Mouse (Mus musculus) hindbrain, embryonic 15.5 days (tissue): ENCODE results near the gene Cxcl15. TPM values are rescaled to one million over a fixed set of nuclear protein-coding genes. Genes with fewer than 3 reads are reported as not detected.
"Not testable (repeated sequence)": the region's sequence is repeated elsewhere in the genome, so short reads cannot be mapped to it uniquely, and the experiment has no call there.

Experiments used
- ATAC-seq: fragments of 200-750 bp; cut with Nextera tagmentation; 2 replicates; pipeline ENCODE4 v1.8.0; 2017; ENCODE audit warnings: low read depth, moderate number of reproducible peaks, moderate TSS enrichment; ENCODE audit not compliant: low FRiP score
- H3K27ac ChIP-seq: fragments of 300-500 bp; sonication (generic); replicated peaks from 2 replicates; pipeline ENCODE4 v1.5.1; 2015; ENCODE audit warnings: mild to moderate bottlenecking, inconsistent platforms
- H3K27me3 ChIP-seq: fragments of 300-500 bp; sonication (generic); 2 replicates; pipeline ENCODE4 v1.6.1; 2015; ENCODE audit warnings: control low read depth, inconsistent platforms
- H3K36me3 ChIP-seq: fragments of 300-500 bp; sonication (generic); 2 replicates; pipeline ENCODE4 v1.6.1; 2015; ENCODE audit warnings: control low read depth, inconsistent platforms
- H3K4me1 ChIP-seq: fragments of 300-500 bp; sonication (generic); replicated peaks from 2 replicates; pipeline ENCODE4 v1.6.1; 2015; ENCODE audit warnings: control low read depth, inconsistent platforms
- H3K4me2 ChIP-seq: fragments of 300-500 bp; sonication (generic); 2 replicates; pipeline ENCODE4 v1.6.1; 2015; ENCODE audit warnings: moderate library complexity, mild to moderate bottlenecking, inconsistent platforms
- H3K4me3 ChIP-seq: fragments of 300-500 bp; sonication (generic); 2 replicates; pipeline ENCODE4 v1.5.1; 2015; ENCODE audit warnings: mild to moderate bottlenecking, inconsistent platforms
- H3K9ac ChIP-seq: fragments of 300-500 bp; sonication (generic); 2 replicates; pipeline ENCODE4 v1.6.1; 2015; ENCODE audit warnings: inconsistent platforms
- H3K9me3 ChIP-seq: fragments of 300-500 bp; sonication (generic); 2 replicates; pipeline ENCODE4 v1.6.1; 2016; ENCODE audit warnings: control low read depth, inconsistent platforms
- WGBS: fragments of 180-500 bp; shearing (Covaris S2); methylation state at CpG from one replicate; pipeline ENCODE4 v1.1.7; 2015; 5-methylcytosine and 5-hydroxymethylcytosine counted together
- polyA plus RNA-seq: library from polyadenylated mRNA; unstranded; fragments of >200 nt; fragmentation: Nextera tagmentation; extraction: Ambion mirVana; gene quantifications from 2 replicates; pipeline ENCODE4 v1.2.1, GENCODE M21; 2015

The Cxcl15 gene
- polyA plus RNA-seq, 1 experiment from 2014 or later, result not detected

- Histone ChIP-seq H3K4me1 (no peaks in the 10 kb centered on the region), H3K27ac (no peak overlapping the region), H3K4me3 (no peak overlapping the region), H3K9me3 (no peaks in the 10 kb centered on the region), H3K36me3 (no peaks in the 10 kb centered on the region), H3K9ac (no peak overlapping the region), H3K4me2 (no peak overlapping the region), H3K27me3 (no peaks in the 10 kb centered on the region)
- ATAC-seq, result no peak
These were observed 11.7 kb downstream of the Cxcl15 start for GRCm38 (mm10) chr5:90806050-90806449.

DNA sequence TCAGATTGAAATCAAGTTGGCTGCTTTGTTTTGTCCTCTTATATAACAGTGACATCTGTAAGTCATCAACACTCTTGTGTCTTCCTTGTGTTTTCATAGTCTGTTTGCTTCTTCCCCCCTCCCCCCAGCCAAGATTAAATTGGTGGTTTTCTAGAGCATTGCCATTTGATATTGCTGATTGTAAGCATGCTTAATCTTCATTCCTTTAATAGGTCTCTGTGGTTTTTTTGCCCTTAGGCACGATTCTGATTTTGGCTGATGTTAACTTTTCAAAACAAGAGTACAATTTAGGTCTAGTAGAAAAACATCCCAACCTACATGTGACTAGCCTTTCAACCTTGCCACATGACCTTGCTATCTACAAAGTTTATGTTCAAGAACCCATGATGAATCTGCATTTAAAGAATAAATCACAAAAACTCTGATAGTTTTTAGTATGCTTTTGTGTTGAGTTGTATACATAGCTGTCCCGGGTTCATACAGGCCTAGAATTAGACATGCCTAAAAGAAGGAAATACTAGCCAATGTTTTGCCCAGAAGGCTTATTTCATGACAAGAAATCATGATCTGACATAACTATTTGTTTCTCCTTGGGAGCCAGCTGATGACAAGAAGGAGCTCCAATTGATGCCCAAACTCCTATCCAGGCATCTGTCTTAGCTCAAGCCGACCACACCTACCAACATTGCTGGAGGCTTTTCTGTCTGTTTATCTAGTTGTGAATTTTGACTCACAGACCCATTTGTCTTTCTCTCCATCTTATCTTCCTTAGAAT lies 13.0 kb downstream of the Cxcl15 start:
- WGBS, result 88% methylated on average over 3 of the region's 3 CpGs
- H3K4me3 ChIP-seq, result no peak overlapping the region
- no peak overlapping the region for H3K9ac ChIP-seq
- H3K36me3 ChIP-seq, result no peaks in the 10 kb centered on the region
- ATAC-seq, result no peak
- no peak overlapping the region for H3K4me2 ChIP-seq
- no peaks in the 10 kb centered on the region for H3K27me3 ChIP-seq
- no peak overlapping the region for H3K27ac ChIP-seq
- no peaks in the 10 kb centered on the region for H3K9me3 ChIP-seq
- no peaks in the 10 kb centered on the region for H3K4me1 ChIP-seq

DNA sequence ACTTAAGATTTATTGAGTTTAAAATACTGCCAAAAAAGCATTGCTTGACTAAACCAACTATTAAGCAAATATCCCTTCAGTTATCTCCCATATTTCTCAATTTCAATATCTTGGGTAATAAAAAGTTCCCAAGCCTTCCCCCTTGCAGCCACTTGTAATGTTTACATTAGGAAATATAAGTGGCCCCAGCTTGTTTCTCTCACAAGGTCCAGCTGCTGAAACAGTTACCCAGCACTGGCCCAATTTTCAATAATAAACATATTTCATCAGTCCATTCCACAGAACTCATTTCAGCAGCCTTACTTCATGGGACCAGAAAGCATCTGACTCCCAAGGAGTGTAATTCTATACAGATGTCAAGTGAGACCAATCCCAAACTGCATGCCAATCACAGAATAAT lies 25.4 kb downstream of the Cxcl15 start:
- Histone ChIP-seq H3K27ac (no peak overlapping the region), H3K4me1 (no peaks in the 10 kb centered on the region), H3K9ac (no peak overlapping the region), H3K27me3 (no peaks in the 10 kb centered on the region), H3K4me2 (no peak overlapping the region), H3K4me3 (no peak overlapping the region), H3K9me3 (no peaks in the 10 kb centered on the region), H3K36me3 (no peaks in the 10 kb centered on the region)
- no peak for ATAC-seq

GRCm38 (mm10) chr5:90832145-90832767 lies 37.9 kb downstream of the Cxcl15 start:
- no peaks in the 10 kb centered on the region for H3K27me3 ChIP-seq
- WGBS, result 90% methylated on average over 11 of the region's 11 CpGs
- H3K4me2 ChIP-seq, result no peak overlapping the region
- no peaks in the 10 kb centered on the region for H3K4me1 ChIP-seq
- H3K36me3 ChIP-seq, result no peaks in the 10 kb centered on the region
- no peaks in the 10 kb centered on the region for H3K9me3 ChIP-seq
- H3K9ac ChIP-seq, result no peak overlapping the region
- no peak overlapping the region for H3K27ac ChIP-seq
- no peak for ATAC-seq
- H3K4me3 ChIP-seq, result no peak overlapping the region

DNA sequence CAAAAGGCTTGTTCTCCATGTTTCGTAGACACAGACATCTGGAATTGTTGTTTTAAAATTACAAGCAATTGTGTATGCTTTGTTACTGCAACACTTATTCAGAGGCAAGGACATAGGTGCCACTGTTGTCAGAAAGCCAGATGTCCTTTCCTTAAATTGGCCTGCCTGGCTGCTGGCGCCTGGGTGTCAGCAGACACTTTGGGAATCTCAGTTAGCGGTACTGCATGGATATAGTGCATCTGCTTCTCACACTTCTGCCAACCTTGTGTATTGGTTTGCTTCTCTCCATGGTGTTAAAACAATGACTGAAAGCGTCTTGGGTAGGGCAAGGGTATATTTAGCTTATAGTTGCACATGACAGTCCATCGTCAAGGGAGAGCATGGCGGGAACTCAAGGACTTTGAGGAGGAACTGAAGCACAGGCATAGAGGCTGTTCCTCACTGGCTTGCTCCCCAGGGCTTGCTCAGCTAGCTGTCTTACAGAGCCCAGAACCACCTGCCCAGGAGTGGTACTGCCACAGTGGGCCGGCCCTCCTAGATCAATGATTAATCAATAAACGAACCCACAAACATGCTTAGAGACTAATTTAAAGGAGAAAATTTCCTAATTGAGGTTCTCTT lies 38.5 kb downstream of the Cxcl15 start:
- Histone ChIP-seq H3K4me1 (no peaks in the 10 kb centered on the region), H3K36me3 (no peaks in the 10 kb centered on the region), H3K9me3 (no peaks in the 10 kb centered on the region), H3K27me3 (no peaks in the 10 kb centered on the region), H3K9ac (no peak overlapping the region), H3K4me3 (no peak overlapping the region), H3K27ac (no peak overlapping the region), H3K4me2 (no peak overlapping the region)
- ATAC-seq, result no peak
- WGBS, result 90% methylated on average over 8 of the region's 8 CpGs

DNA sequence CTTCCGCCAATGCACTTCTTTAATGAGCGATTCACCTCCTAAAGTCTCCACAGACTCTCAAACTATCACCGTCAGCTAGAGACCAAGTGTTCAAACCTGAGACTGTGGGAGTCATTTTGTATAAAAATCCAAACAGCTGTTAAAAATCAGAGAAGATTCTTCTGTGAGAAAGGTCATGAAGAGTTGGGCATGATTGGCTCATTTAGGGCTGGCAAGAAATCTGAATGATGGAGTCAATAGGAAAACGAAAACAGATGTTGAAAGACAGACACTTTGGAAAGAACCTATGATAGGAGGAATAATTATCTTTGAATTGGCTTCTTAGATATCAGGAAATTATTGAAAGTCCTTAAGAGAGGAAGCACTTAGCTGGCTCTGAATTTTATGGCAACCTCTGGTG lies 40.1 kb downstream of the Cxcl15 start:
- ATAC-seq, result no peak
- Histone ChIP-seq H3K4me3 (no peak overlapping the region), H3K9ac (no peak overlapping the region), H3K36me3 (no peaks in the 10 kb centered on the region), H3K4me1 (no peaks in the 10 kb centered on the region), H3K27ac (no peak overlapping the region), H3K4me2 (no peak overlapping the region), H3K9me3 (no peaks in the 10 kb centered on the region), H3K27me3 (no peaks in the 10 kb centered on the region)
- WGBS, result 96% methylated on average over 4 of the region's 4 CpGs

DNA sequence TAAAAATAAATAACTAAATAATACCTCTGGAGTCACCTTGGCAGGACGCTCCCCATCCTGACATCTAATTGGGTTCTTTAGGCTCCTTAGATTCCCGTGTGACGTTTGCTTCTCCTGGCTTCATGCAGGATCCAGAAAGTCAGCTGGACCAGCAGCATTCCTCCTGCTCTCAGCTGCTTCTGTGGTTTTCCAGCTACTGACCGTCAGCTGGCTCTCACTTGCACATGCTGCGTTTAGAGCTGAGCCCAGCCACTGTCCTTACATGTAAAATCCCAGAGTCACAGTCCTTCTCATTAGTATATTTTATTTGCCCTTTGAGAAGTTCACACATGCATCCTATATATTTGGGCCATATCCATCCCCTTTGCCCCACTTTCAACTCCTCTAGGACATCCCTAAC lies 44.2 kb downstream of the Cxcl15 start:
- WGBS, result 87% methylated on average over 5 of the region's 5 CpGs

DNA sequence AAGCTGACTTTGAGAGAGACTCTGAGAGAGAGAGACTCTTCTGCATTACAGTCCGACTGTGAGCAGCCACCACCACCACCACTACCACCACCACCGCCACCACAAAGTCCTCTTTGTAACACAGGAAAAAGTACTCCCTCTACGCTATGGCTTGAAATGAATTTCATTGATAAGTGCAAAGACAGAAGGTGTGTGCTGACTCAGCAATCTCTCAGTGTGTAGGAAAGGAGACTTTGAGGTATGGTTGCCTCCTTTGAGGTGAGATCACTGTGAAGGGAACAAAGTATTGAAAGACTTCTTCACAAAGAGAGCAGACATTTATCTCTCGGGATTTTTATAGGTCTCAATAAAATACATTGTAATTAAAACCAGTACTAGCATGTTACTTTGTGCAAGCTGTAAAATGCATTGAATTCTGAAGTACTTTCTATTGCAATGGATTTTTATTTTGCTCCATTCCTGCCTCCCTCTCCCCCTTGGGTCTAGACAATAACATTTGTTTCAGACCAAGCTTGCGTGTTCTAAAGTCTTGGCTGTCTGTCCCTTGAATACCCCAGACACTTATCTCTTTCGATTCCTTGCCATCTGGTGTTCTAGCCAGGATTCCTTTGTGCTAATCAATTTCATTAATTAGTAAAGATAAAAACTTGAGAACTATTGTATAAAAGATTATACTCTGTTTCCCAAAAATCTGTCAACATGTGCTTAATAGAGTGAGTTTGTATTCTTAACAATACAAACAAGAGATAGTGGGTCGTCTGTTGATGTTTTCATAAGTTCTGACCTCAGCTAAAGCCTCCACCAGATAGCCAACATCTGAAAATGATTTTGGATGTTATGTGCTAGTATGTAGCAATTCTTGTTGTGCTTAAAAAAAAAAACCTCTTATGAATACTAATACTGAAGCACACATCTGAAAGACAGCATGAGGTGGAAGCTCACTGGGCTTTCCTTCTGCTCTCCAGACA lies 46.9 kb downstream of the Cxcl15 start:
- Histone ChIP-seq H3K4me1 (no peaks in the 10 kb centered on the region), H3K4me3 (no peak overlapping the region), H3K4me2 (no peak overlapping the region), H3K27ac (no peak overlapping the region), H3K9me3 (no peaks in the 10 kb centered on the region), H3K27me3 (no peaks in the 10 kb centered on the region), H3K9ac (no peak overlapping the region), H3K36me3 (no peaks in the 10 kb centered on the region)
- ATAC-seq, result no peak
- 83% methylated on average over 7 of the region's 7 CpGs for WGBS

More for the DNA sequence above, 44.2 kb downstream of the Cxcl15 start:
- no peak overlapping the region for H3K4me3 ChIP-seq
- no peak overlapping the region for H3K27ac ChIP-seq
- no peaks in the 10 kb centered on the region for H3K36me3 ChIP-seq
- H3K9me3 ChIP-seq, result no peaks in the 10 kb centered on the region
- H3K4me1 ChIP-seq, result no peaks in the 10 kb centered on the region
- H3K9ac ChIP-seq, result no peak overlapping the region
- ATAC-seq, result no peak
- H3K4me2 ChIP-seq, result no peak overlapping the region
- H3K27me3 ChIP-seq, result no peaks in the 10 kb centered on the region

GRCm38 (mm10) chr5:90843891-90844290 lies 49.6 kb downstream of the Cxcl15 start:
- H3K4me3 ChIP-seq, result no peak overlapping the region
- no peak overlapping the region for H3K9ac ChIP-seq
- H3K36me3 ChIP-seq, result no peaks in the 10 kb centered on the region
- no peak overlapping the region for H3K27ac ChIP-seq
- no peaks in the 10 kb centered on the region for H3K9me3 ChIP-seq
- no peaks in the 10 kb centered on the region for H3K27me3 ChIP-seq
- WGBS, result 82% methylated on average over 3 of the region's 3 CpGs
- ATAC-seq, result no peak
- no peak overlapping the region for H3K4me2 ChIP-seq
- H3K4me1 ChIP-seq, result no peaks in the 10 kb centered on the region

- H3K9ac ChIP-seq, H3K4me1 ChIP-seq, H3K4me2 ChIP-seq, H3K9me3 ChIP-seq, H3K27ac ChIP-seq, ATAC-seq, H3K4me3 ChIP-seq, H3K36me3 ChIP-seq, H3K27me3 ChIP-seq: not testable (repeated sequence)
- WGBS, result 88% methylated on average over 7 of the region's 7 CpGs
These were observed 55.8 kb downstream of the Cxcl15 start for GRCm38 (mm10) chr5:90850096-90850495.

DNA sequence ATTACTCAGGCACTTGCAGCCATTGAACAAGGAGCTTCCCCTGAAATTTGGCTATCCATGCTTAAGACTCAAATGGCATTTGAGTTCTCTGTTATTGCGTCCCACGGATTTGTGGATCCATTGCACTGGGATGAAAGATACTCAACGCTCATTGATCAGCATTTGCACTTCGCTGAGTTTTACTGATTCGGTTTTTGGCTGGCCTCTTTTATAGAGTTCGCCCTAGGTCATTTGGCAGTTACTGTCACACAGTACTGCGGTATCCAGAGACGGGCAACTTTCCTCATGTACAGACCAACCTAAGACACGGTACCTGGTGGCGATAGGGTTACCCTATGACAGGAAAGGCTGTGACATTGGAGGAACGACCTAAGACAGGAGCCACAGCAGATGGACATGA lies 57.1 kb downstream of the Cxcl15 start:
- H3K36me3 ChIP-seq, ATAC-seq: not testable (repeated sequence)

More for the DNA sequence above, 57.1 kb downstream of the Cxcl15 start:
- H3K27me3 ChIP-seq, H3K9me3 ChIP-seq, H3K4me3 ChIP-seq, H3K27ac ChIP-seq, H3K9ac ChIP-seq, H3K4me2 ChIP-seq, H3K4me1 ChIP-seq: not testable (repeated sequence)
- 95% methylated on average over 11 of the region's 11 CpGs for WGBS
